ENCODE assay signal across 10 mouse cellular contexts in the genomic region with DNA sequence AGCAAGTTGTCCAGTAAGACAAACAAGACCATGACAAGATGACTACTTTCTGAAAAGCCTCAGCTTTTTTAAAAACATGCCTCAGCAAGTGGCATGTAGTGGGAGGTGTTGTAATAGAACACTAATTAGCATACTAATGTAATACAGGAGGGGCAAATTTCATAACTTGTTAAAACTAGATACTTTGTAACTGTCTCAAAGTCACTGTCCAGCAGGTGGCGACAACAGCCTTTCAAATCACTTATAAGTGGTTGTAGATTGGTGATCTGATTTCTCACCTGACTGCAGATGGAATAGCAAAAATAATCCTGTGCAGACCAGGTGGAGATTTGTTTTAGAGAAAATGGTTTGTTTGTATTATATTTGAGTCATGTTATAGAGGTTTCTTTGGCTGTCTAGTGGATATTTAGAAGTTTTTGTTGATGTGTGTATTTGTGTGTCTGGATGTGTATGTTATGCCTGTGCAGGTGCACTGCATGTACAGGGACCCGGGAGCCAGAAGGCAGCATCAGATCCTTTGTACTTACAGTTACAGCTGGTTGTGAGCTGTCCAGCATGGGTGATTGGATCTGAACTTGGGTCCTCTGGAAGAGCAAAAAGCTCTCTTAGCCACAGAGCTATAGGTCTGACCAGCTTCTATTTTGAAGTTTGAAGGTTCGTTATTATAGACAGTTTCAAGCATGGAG. TPM values are rescaled to one million over a fixed set of nuclear protein-coding genes. Genes with fewer than 3 reads are reported as not detected.
A peak's percentile ranks its signal among the peaks of the same experiment; 100 is the strongest.
DNase-seq lines count a peak whose midpoint lies in the region; ATAC-seq lines count a peak whose summit lies in the region.
"Had no signal": no experiment of that assay in that cellular context is flagged by ENCODE, and none has a peak within 500 bp of the region (broad histone marks: within the 10 kb centered on the region; RNA-seq: fewer than 3 reads in every experiment).

No protein-coding gene starts in this region.

- H3K9me3 ChIP-seq in liver, embryonic 12.5 days (replicated peaks), result no peaks in the 10 kb centered on the region
- H3K9me3 ChIP-seq in forebrain, embryonic 13.5 days (replicated peaks), result no peaks in the 10 kb centered on the region
- no peaks in the 10 kb centered on the region for H3K9me3 ChIP-seq in midbrain, embryonic 16.5 days (replicated peaks; ENCODE audit: control insufficient read depth, low read length, poor library complexity, severe bottlenecking)
- H3K9me3 ChIP-seq: embryonic facial prominence, embryonic 12.5 days had no signal

- no peaks in the 10 kb centered on the region for H3K27me3 ChIP-seq in liver, embryonic 12.5 days (replicated peaks)
- no peaks in the 10 kb centered on the region for H3K27me3 ChIP-seq in forebrain, embryonic 13.5 days
- H3K27me3 ChIP-seq in midbrain, embryonic 16.5 days (ENCODE audit: control insufficient read depth, insufficient read depth, low read depth, low read length), result no peaks in the 10 kb centered on the region
- H3K27me3 ChIP-seq: embryonic facial prominence, embryonic 12.5 days had no signal

- ATAC-seq in liver, embryonic 12.5 days, result no peak
- peak; percentile 67 for ATAC-seq in forebrain, embryonic 13.5 days
- peak; percentile 61 for ATAC-seq in inflammation-experienced regulatory T-cells, adult 6 months
- peak; percentile 76; the same call in 1 of the 2 replicates for ATAC-seq in midbrain, embryonic 16.5 days

- H3K4me1 ChIP-seq in liver, embryonic 12.5 days, result no peaks in the 10 kb centered on the region
- H3K4me1 ChIP-seq in forebrain, embryonic 13.5 days, result no peaks in the 10 kb centered on the region
- H3K4me1 ChIP-seq in midbrain, embryonic 16.5 days (ENCODE audit: control insufficient read depth, insufficient read depth, low read length), result no peaks in the 10 kb centered on the region
- H3K4me1 ChIP-seq: embryonic facial prominence, embryonic 12.5 days had no signal

- H3K9ac ChIP-seq in liver, embryonic 12.5 days, result no peak overlapping the region
- H3K9ac ChIP-seq in forebrain, embryonic 13.5 days, result no peak overlapping the region
- no peak overlapping the region for H3K9ac ChIP-seq in midbrain, embryonic 16.5 days (ENCODE audit: low read depth, low read length)
- H3K9ac ChIP-seq: embryonic facial prominence, embryonic 12.5 days had no signal

- 54% methylated on average over 3 of the region's 3 CpGs for WGBS in liver, embryonic 12.5 days (ENCODE audit: insufficient replicate concordance)
- WGBS in forebrain, embryonic 13.5 days, result 66% methylated on average over 3 of the region's 3 CpGs
- 65% methylated on average over 3 of the region's 3 CpGs for WGBS in midbrain, embryonic 16.5 days

- peak; percentile 58 for DNase-seq in liver
- DNase-seq in brain, adult 2 months (ENCODE audit: low read depth, low spot score), result peak; percentile 85
- DNase-seq in left cerebral cortex, postnatal 10 days (ENCODE audit: extremely low spot score in 1 of 2, low spot score in 2 of 2), result peak; percentile 44 to 75
- DNase-seq in thymus, postnatal 0 days (ENCODE audit: low spot score), result peak; percentile 47

- intact Hi-C loops in left cerebral cortex, postnatal 10 days (cut with DNase I), result loop anchor here (5.0 kb wide), 3 partner anchors 410 to 790 kb away; no protein-coding TSS in a partner anchor

- no peak overlapping the region for H3K4me2 ChIP-seq in liver, embryonic 12.5 days
- H3K4me2 ChIP-seq in forebrain, embryonic 13.5 days, result no peak overlapping the region
- no peak overlapping the region for H3K4me2 ChIP-seq in midbrain, embryonic 16.5 days (ENCODE audit: low read length)
- H3K4me2 ChIP-seq: embryonic facial prominence, embryonic 12.5 days had no signal

- no peak overlapping the region for H3K4me3 ChIP-seq in liver, embryonic 12.5 days
- H3K4me3 ChIP-seq in forebrain, embryonic 13.5 days, result no peak overlapping the region
- no peak overlapping the region for H3K4me3 ChIP-seq in midbrain, embryonic 16.5 days (ENCODE audit: low read depth, low read length)
- H3K4me3 ChIP-seq: embryonic facial prominence, embryonic 12.5 days; myocyte had no signal

- no peak overlapping the region for H3K27ac ChIP-seq in liver, embryonic 12.5 days
- no peak overlapping the region for H3K27ac ChIP-seq in forebrain, embryonic 13.5 days
- no peak overlapping the region for H3K27ac ChIP-seq in midbrain, embryonic 16.5 days (ENCODE audit: low read length)
- H3K27ac ChIP-seq: embryonic facial prominence, embryonic 12.5 days had no signal

- peaks cover 27% of the 10 kb centered on the region for H3K36me3 ChIP-seq in liver, embryonic 12.5 days
- peaks cover 24% of the 10 kb centered on the region for H3K36me3 ChIP-seq in forebrain, embryonic 13.5 days (ENCODE audit: poor library complexity, severe bottlenecking)
- H3K36me3 ChIP-seq in midbrain, embryonic 16.5 days (ENCODE audit: control insufficient read depth, insufficient read depth, low read length), result peaks cover 2% of the 10 kb centered on the region; the same call in 1 of the 2 replicates

RNA-seq across cellular contexts. Expression of gene Mrpl1, which starts 57.9 kb away (rescaled TPM):
- 22.3 and 23.6 TPM in 2 replicates for polyA plus RNA-seq in liver, embryonic 12.5 days (2016; fragmentation: Nextera tagmentation; extraction: Ambion mirVana)
- 18.5 and 18.7 TPM in 2 replicates for polyA plus RNA-seq in forebrain, embryonic 13.5 days (2015; fragmentation: Nextera tagmentation; extraction: Ambion mirVana)
- 10 to 100 TPM; 21.8 to 24.4 (median 23.1) TPM for polyA plus RNA-seq in inflammation-experienced regulatory T-cells, adult 6 months (2017; shearing (Covaris generic))
- 10 to 100 TPM; 13.8 to 15.8 TPM for total RNA-seq in left cerebral cortex, postnatal 10 days (2021)
- polyA plus RNA-seq in midbrain, embryonic 16.5 days (2015; fragmentation: Nextera tagmentation; extraction: Ambion mirVana), result 15.2 and 16.5 TPM in 2 replicates
- 26.4 and 29.1 TPM in 2 replicates for polyA plus RNA-seq in thymus, postnatal 0 days (2015; fragmentation: Nextera tagmentation; extraction: Ambion mirVana)
